Mouse (Mus musculus): Measurements from ENCODE around the gene Ciapin1. TPM values are rescaled to one million over a fixed set of nuclear protein-coding genes. Genes with fewer than 3 reads are reported as not detected.
"Not testable (repeated sequence)": the region's sequence is repeated elsewhere in the genome, so short reads cannot be mapped to it uniquely, and the experiment has no call there.

Gene Ciapin1
- total RNA-seq, 2 experiments from 2014 or later, result 69.4 to 77.1 TPM

- peak; percentile 86 to 93 for DNase-seq (ENCODE audit: low spot score in 2 of 2)
Measured at GRCm38 (mm10) chr8:94857346-94858173, 19.4 kb upstream of the Ciapin1 start, which contains the start of gene Polr2c. Gene Polr2c (plus strand): TSS chr8:94857450.

DNA sequence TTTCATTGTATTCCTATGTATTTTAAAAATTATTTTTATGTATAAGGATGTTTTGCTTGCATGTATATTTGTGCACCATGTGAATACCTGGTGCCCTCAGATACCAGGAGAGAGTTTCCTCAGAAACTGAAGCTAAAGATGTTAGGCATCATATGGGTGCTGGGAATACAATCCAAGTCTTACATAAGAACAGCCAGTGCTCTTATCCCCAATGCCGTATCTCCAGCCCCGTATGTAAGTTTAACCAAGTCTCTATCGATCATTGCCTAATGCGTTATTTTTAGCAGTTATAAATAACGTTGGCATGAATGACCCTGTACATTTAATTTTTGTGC, 18.8 kb upstream of the Ciapin1 start:
- DNase-seq (ENCODE audit: low spot score in 2 of 2), result no peak

- not testable (repeated sequence) for DNase-seq (ENCODE audit: low spot score in 2 of 2)
Measured at GRCm38 (mm10) chr8:94854761-94855160, 16.6 kb upstream of the Ciapin1 start.

GRCm38 (mm10) chr8:94850049-94850448, 11.9 kb upstream of the Ciapin1 start:
- DNase-seq (ENCODE audit: low spot score in 2 of 2), result no peak

GRCm38 (mm10) chr8:94841183-94841582, 3.0 kb upstream of the Ciapin1 start:
- DNase-seq (ENCODE audit: low spot score in 2 of 2), result no peak

- DNase-seq (ENCODE audit: low spot score in 2 of 2), result peak; percentile 52 to 77
Measured at GRCm38 (mm10) chr8:94838600-94838999, 442 bp upstream of the Ciapin1 start.

DNA sequence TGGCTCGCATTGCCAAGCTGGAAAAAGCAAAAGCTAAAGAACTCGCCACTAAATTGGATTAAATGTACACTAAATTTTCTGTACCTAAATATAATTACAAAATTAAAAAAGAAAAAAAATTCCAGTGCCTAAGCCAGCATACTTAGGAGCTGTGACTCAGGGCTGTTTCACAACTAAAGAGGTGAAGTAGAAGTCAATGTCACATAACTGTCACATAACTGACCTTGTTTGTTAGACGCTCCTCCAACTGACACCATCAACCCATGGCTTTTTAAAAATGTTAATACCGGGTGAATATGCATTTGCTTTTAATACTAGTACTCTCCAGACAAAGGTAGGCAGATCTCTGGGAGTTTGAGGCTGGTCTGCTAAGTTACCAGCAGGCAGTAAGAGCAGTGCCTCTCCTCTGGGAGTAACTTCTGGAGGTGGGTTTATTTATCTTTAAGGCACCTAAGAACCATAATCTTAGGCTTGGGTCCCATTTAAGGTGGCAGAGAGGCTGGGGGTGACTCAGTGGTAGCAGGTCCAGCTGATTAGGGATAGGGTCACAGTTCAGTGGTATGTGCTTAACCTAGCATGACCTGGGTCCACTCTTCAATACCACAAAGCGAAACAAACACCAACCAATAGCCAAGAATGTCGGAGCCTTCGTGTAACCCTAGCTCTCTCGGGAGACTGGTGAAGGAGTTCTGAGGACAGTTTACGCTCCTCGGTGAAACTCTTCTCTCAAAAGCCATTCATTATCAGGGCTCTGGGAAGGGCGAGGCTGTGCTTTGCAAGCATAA, 1.5 kb downstream of the Ciapin1 start:
- DNase-seq (ENCODE audit: low spot score in 2 of 2), result no peak

- DNase-seq (ENCODE audit: low spot score in 2 of 2), result not testable (repeated sequence)
Measured at GRCm38 (mm10) chr8:94835751-94836150, 2.4 kb downstream of the Ciapin1 start.

DNA sequence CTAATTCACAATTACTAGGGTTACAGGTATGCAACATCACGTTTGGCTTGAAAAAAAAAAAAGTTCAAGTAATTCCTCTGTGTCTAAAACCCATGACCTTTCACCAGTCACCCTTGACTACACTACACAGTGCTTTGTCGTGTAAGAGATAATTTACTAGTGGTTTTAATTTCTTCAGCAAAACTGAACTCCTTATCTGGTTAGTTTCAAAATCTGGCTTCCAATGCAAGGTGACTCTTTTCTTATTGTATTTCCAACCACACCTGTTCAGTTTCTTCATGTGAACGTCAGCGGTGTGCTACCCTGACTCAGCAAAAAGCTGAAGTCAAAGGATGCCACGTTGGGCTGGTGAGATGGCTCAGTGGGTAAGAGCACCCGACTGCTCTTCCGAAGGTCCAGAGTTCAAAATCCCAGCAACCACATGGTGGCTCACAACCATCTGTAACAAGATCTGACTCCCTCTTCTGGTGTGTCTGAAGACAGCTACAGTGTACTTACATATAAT, 4.2 kb downstream of the Ciapin1 start:
- not testable (repeated sequence) for DNase-seq (ENCODE audit: low spot score in 2 of 2)

DNA sequence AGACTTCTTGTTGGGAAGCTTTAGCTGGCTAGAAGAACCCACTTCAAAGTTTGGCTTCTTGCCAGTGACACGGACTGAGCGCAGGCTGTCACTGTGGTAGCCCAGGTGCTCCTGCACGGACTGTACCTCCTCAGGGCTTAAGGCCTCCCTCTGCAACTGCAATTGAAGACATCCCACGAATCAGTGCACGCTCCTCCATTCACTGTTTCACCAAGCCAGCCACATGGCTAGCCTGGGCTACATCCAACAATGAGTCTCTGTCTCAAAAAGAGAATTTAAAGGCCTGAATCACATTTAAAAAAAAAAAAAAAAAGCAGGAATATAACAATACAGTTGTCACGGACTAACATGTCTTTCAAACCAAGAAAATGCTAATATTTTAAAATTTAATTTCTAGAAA, 9.9 kb downstream of the Ciapin1 start:
- DNase-seq (ENCODE audit: low spot score in 2 of 2), result no peak

GRCm38 (mm10) chr8:94826210-94826609, 11.9 kb downstream of the Ciapin1 start:
- no peak for DNase-seq (ENCODE audit: low spot score in 2 of 2)

- no peak for DNase-seq (ENCODE audit: low spot score in 2 of 2)
Measured at GRCm38 (mm10) chr8:94825170-94825569, 13.0 kb downstream of the Ciapin1 start.

- DNase-seq (ENCODE audit: low spot score in 2 of 2), result peak in 1 of 2 experiments; percentile 65
Measured at GRCm38 (mm10) chr8:94822637-94823560, 15.3 kb downstream of the Ciapin1 start.

GRCm38 (mm10) chr8:94821381-94821780, 16.8 kb downstream of the Ciapin1 start:
- DNase-seq (ENCODE audit: low spot score in 2 of 2), result peak in 1 of 2 experiments; percentile 65

GRCm38 (mm10) chr8:94820553-94820952, 17.6 kb downstream of the Ciapin1 start:
- DNase-seq (ENCODE audit: low spot score in 2 of 2), result no peak

DNA sequence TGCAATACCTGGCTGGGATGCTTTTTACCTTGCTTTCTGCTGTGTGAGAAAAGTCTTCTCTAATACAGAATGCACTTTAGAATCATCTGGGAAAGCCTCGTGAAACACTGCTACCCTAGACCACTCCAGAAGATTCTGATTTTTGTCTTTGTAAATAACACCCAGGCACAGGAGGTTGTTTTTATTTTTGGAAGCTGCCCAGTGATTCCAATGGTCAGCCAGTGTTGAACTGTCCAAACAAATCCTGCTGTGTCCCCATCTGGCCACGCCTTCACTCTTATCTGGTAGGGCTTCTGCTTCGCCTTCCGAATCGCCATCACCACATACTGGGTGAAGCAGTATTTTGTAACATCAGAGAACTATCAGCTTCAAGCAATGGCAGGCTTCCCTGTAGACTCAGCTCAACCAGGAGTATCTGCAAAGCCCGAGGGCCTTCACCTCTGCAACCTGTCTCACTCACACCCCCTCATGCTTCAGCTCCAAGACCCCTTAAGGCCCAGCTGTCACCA, 18.4 kb downstream of the Ciapin1 start:
- DNase-seq (ENCODE audit: low spot score in 2 of 2), result no peak

- no peak for DNase-seq (ENCODE audit: low spot score in 2 of 2)
Measured at GRCm38 (mm10) chr8:94817933-94818332, 20.2 kb downstream of the Ciapin1 start.

- peak in 1 of 2 experiments; percentile 59 for DNase-seq (ENCODE audit: low spot score in 2 of 2)
Measured at GRCm38 (mm10) chr8:94814556-94814955, 23.6 kb downstream of the Ciapin1 start.

- peak; percentile 83 to 98 for DNase-seq (ENCODE audit: low spot score in 2 of 2)
Measured at GRCm38 (mm10) chr8:94812645-94813098, 25.5 kb downstream of the Ciapin1 start.

- DNase-seq (ENCODE audit: low spot score in 2 of 2), result no peak
Measured at GRCm38 (mm10) chr8:94811654-94812053, 26.5 kb downstream of the Ciapin1 start.

GRCm38 (mm10) chr8:94810855-94811254, 27.3 kb downstream of the Ciapin1 start:
- DNase-seq (ENCODE audit: low spot score in 2 of 2), result peak in 1 of 2 experiments; percentile 52

Measured in layer of hippocampus, adult 18-20 months (tissue).